Mouse (Mus musculus) kidney, adult 2 months (tissue): ENCODE measurements around the gene Ciart. TPM values are rescaled to one million over a fixed set of nuclear protein-coding genes. Genes with fewer than 3 reads are reported as not detected.
"Not testable (repeated sequence)": the region's sequence is repeated elsewhere in the genome, so short reads cannot be mapped to it uniquely, and the experiment has no call there.

Source experiments
- DNase-seq: peaks from one replicate; pipeline ENCODE4 v3.0.0; 2021
- H3K27ac ChIP-seq: fragments of 200-500 bp; 2 replicates; pipeline ENCODE4 v1.5.1; 2012; ENCODE audit warnings: low read depth, low read length, control low read depth, inconsistent platforms; ENCODE audit not compliant: insufficient read depth
- H3K27me3 ChIP-seq: fragments of 200-500 bp; replicated peaks from 2 replicates; pipeline ENCODE4 v1.6.1; 2012; ENCODE audit warnings: mild to moderate bottlenecking, moderate library complexity, low read length, inconsistent platforms; ENCODE audit not compliant: control insufficient read depth, insufficient read depth
- H3K36me3 ChIP-seq: fragments of 200-500 bp; 2 replicates; pipeline ENCODE4 v1.6.1; 2012; ENCODE audit warnings: mild to moderate bottlenecking, moderate library complexity, low read length, inconsistent platforms; ENCODE audit not compliant: control insufficient read depth, insufficient read depth
- H3K4me1 ChIP-seq: fragments of 200-500 bp; 2 replicates; pipeline ENCODE4 v1.6.1; 2011; ENCODE audit warnings: low read length; ENCODE audit not compliant: control insufficient read depth, insufficient read depth
- H3K4me3 ChIP-seq: fragments of 200-500 bp; 2 replicates; pipeline ENCODE4 v1.5.1; 2011; ENCODE audit warnings: mild to moderate bottlenecking, low read depth, low read length, control low read depth; ENCODE audit not compliant: insufficient read depth
- CTCF ChIP-seq: fragments of 200-500 bp; conservative IDR thresholded peaks from 2 replicates; pipeline ENCODE4 v1.5.1; 2011; ENCODE audit warnings: low read depth, mild to moderate bottlenecking, control low read depth, low read length, moderate library complexity, mixed read lengths; ENCODE audit not compliant: insufficient read depth, insufficient read length
- POLR2A ChIP-seq: fragments of 200-500 bp; IDR thresholded peaks from one replicate; pipeline ENCODE4 v1.6.1; 2011; ENCODE audit warnings: low read depth, low read length, control low read depth
- WGBS: fragments of 180-500 bp; shearing (Covaris S2); methylation state at CpG from one replicate; pipeline ENCODE4 v1.1.7; 2018; 5-methylcytosine and 5-hydroxymethylcytosine counted together
- polyA plus RNA-seq: library from polyadenylated mRNA; depleted of rRNA; stranded (reverse); fragments of >200 nt; gene quantifications from 2 replicates; pipeline ENCODE4 v1.2.3, GENCODE M21; 2012

Ciart gene
- polyA plus RNA-seq, 1 experiment, result 5.1 TPM

DNA sequence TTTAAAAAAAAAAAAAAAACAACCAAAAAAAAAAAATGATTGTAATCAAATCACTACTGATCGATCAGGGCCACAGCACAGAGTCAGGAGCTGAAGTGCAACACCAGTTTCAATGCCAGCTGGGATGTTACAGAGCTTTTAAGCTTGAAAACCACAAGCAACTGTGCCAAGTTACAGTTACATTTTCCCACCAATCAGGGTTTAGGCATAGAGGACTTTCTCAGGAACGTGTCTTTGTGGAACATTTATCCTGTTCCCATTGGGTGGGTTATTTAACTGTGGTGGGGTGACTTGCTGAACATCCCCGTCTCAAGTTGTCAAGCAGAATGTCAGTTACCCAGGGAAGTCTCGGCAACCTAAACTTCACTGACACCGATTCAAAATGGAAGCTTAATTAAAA lies 43.0 kb upstream of the Ciart start:
- WGBS, result 85% methylated on average over 5 of the region's 5 CpGs
- Histone ChIP-seq H3K27me3 (no peaks in the 10 kb centered on the region), H3K4me1 (no peaks in the 10 kb centered on the region), H3K27ac (no peak overlapping the region), H3K4me3 (no peak overlapping the region), H3K36me3 (no peaks in the 10 kb centered on the region)
- DNase-seq, result no peak
- TF ChIP-seq POLR2A, result no peak
- no peak for TF ChIP-seq CTCF

DNA sequence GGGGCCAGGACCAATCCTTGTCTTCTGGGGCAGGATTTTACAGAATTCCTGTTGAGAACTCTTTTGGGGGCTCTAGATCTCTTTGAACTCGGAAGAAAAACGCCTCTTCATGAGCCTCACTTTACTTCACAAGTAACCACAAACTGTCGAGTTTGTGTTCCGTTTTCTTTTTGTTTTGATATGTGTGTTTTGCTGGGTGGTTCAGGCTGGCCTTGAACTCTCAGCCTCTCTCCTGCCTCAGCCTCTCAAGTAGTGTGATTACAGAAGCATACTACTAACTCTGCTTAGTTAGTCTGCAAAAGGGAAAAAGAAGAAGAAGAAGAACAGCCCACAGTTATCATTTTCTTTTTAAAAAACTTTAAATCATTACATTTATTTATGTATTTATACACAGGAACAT lies 42.1 kb upstream of the Ciart start:
- Histone ChIP-seq H3K36me3 (no peaks in the 10 kb centered on the region), H3K27ac (no peak overlapping the region), H3K27me3 (no peaks in the 10 kb centered on the region), H3K4me3 (no peak overlapping the region), H3K4me1 (no peaks in the 10 kb centered on the region)
- no peak for TF ChIP-seq POLR2A
- TF ChIP-seq CTCF, result no peak
- no peak for DNase-seq
- WGBS, result 72% methylated on average over 4 of the region's 4 CpGs

DNA sequence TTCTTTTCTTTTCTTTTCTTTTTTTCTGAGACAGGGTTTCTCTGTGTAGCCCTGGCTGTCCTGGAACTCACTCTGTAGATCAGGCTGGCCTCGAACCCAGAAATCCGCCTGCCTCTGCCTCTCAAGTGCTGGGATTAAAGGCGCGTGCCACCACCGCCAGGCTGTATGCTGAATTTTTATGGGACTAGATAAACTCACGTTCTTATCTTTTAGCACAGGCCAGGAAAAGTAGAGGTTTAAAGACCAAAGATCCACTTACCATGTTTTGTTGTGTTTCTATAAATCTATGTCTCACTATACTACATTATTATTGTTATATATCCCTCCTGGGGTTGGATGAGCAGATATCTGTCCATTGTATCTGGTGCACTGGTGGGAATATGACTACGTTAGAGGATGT lies 41.4 kb upstream of the Ciart start:
- H3K4me1 ChIP-seq, H3K36me3 ChIP-seq, DNase-seq, H3K27ac ChIP-seq, H3K4me3 ChIP-seq, H3K27me3 ChIP-seq: not testable (repeated sequence)
- WGBS, result 91% methylated on average over 7 of the region's 7 CpGs

- H3K36me3 ChIP-seq, H3K27ac ChIP-seq, H3K4me3 ChIP-seq, H3K27me3 ChIP-seq, DNase-seq, H3K4me1 ChIP-seq: not testable (repeated sequence)
- 70% methylated on average over 2 of the region's 2 CpGs for WGBS
Measured at GRCm38 (mm10) chr3:95920532-95920931, 38.5 kb upstream of the Ciart start.

GRCm38 (mm10) chr3:95916760-95917159 lies 34.7 kb upstream of the Ciart start:
- no peak for DNase-seq
- H3K27me3 ChIP-seq, result no peaks in the 10 kb centered on the region
- H3K4me3 ChIP-seq, result no peak overlapping the region
- 74% methylated on average over 7 of the region's 7 CpGs for WGBS
- no peaks in the 10 kb centered on the region for H3K36me3 ChIP-seq
- H3K27ac ChIP-seq, result no peak overlapping the region
- TF ChIP-seq POLR2A (no peak), CTCF (no peak)
- H3K4me1 ChIP-seq, result no peaks in the 10 kb centered on the region

GRCm38 (mm10) chr3:95914706-95915105 lies 32.7 kb upstream of the Ciart start:
- DNase-seq, result no peak
- no peaks in the 10 kb centered on the region for H3K36me3 ChIP-seq
- H3K27ac ChIP-seq, result no peak overlapping the region
- no peak overlapping the region for H3K4me3 ChIP-seq
- TF ChIP-seq POLR2A (no peak), CTCF (no peak)
- WGBS, result 93% methylated on average over 4 of the region's 4 CpGs
- no peaks in the 10 kb centered on the region for H3K27me3 ChIP-seq
- no peaks in the 10 kb centered on the region for H3K4me1 ChIP-seq

DNA sequence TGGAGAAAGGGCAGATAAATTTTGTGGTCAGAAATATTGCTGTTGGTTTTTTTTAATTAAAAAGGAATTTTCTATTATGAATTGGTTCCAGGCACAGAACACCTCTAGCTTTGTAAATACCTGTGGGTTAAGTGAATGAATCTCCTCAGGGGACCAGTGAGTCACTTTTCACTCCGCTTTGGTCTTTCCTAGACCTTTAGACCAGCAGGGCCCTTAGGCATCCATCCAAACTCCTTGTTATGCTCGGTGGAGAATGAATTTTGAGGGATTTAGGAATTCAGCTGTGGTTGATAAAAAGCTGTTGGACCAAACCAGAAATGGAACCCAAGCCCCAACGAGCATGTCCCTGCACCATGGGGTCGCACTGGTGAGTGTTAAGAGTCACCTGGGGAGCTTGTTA lies 25.6 kb upstream of the Ciart start:
- Histone ChIP-seq H3K27ac (no peak overlapping the region), H3K27me3 (no peaks in the 10 kb centered on the region), H3K36me3 (no peaks in the 10 kb centered on the region), H3K4me3 (no peak overlapping the region), H3K4me1 (peaks cover 15% of the 10 kb centered on the region)
- no peak for TF ChIP-seq CTCF
- TF ChIP-seq POLR2A, result no peak
- peak; percentile 36 for DNase-seq
- WGBS, result 35% methylated on average over 4 of the region's 4 CpGs

- H3K27ac ChIP-seq, result no peak overlapping the region
- peaks cover 15% of the 10 kb centered on the region for H3K4me1 ChIP-seq
- under 1% methylated on average over 12 of the region's 12 CpGs for WGBS
- TF ChIP-seq POLR2A (no peak), CTCF (peak; percentile 91)
- H3K36me3 ChIP-seq, result no peaks in the 10 kb centered on the region
- peak; percentile 52 for DNase-seq
- no peaks in the 10 kb centered on the region for H3K27me3 ChIP-seq
- H3K4me3 ChIP-seq, result no peak overlapping the region
Measured at GRCm38 (mm10) chr3:95906860-95907259, 24.8 kb upstream of the Ciart start.
